Mouse (Mus musculus): ENCODE data around the gene Pdia4. TPM values are rescaled to one million over a fixed set of nuclear protein-coding genes. Genes with fewer than 3 reads are reported as not detected.
"Not testable (repeated sequence)": the region's sequence is repeated elsewhere in the genome, so short reads cannot be mapped to it uniquely, and the experiment has no call there.

The Pdia4 gene
- polyA plus RNA-seq, 3 experiments from 2014 or later: 141 to 180 (median 169) TPM

- ATAC-seq: no peak
Observed at GRCm38 (mm10) chr6:47810181-47810580, 3.0 kb downstream of the Pdia4 start.

- no peak for ATAC-seq
Observed at GRCm38 (mm10) chr6:47809053-47809452, 4.2 kb downstream of the Pdia4 start.

- no peak for ATAC-seq
Observed at GRCm38 (mm10) chr6:47808545-47808944, 4.7 kb downstream of the Pdia4 start.

- no peak for ATAC-seq
Observed at GRCm38 (mm10) chr6:47807419-47807818, 5.8 kb downstream of the Pdia4 start.

- no peak for ATAC-seq
Observed at GRCm38 (mm10) chr6:47805520-47805919, 7.7 kb downstream of the Pdia4 start.

GRCm38 (mm10) chr6:47799079-47799478 is 14.2 kb downstream of the Pdia4 start:
- peak; percentile 92 for ATAC-seq

- no peak for ATAC-seq
Observed at GRCm38 (mm10) chr6:47794106-47794830, 19.0 kb downstream of the Pdia4 start.

- ATAC-seq: no peak
Observed at GRCm38 (mm10) chr6:47793284-47793683, 19.9 kb downstream of the Pdia4 start.

GRCm38 (mm10) chr6:47792533-47792932 is 20.7 kb downstream of the Pdia4 start:
- ATAC-seq: no peak

- ATAC-seq: no peak
Observed at GRCm38 (mm10) chr6:47790745-47791144, 22.5 kb downstream of the Pdia4 start.

- no peak for ATAC-seq
Observed at GRCm38 (mm10) chr6:47788821-47789220, 24.4 kb downstream of the Pdia4 start.

GRCm38 (mm10) chr6:47787941-47788736 is 25.1 kb downstream of the Pdia4 start:
- ATAC-seq: peak; percentile 84

GRCm38 (mm10) chr6:47784707-47785412 is 28.4 kb downstream of the Pdia4 start:
- ATAC-seq: no peak

- ATAC-seq: peak; percentile 30
Observed at GRCm38 (mm10) chr6:47781091-47781968, 31.9 kb downstream of the Pdia4 start.

- peak; percentile 19 for ATAC-seq
Observed at GRCm38 (mm10) chr6:47780576-47781013, 32.6 kb downstream of the Pdia4 start.

GRCm38 (mm10) chr6:47771760-47772159 is 41.5 kb downstream of the Pdia4 start:
- ATAC-seq: peak; percentile 63

GRCm38 (mm10) chr6:47771113-47771512 is 42.1 kb downstream of the Pdia4 start:
- ATAC-seq: not testable (repeated sequence)

GRCm38 (mm10) chr6:47769861-47770260 is 43.4 kb downstream of the Pdia4 start:
- ATAC-seq: not testable (repeated sequence)

GRCm38 (mm10) chr6:47768520-47768919 is 44.7 kb downstream of the Pdia4 start:
- not testable (repeated sequence) for ATAC-seq

- ATAC-seq: peak; percentile 50
Observed at GRCm38 (mm10) chr6:47767355-47767754, 45.9 kb downstream of the Pdia4 start.

GRCm38 (mm10) chr6:47762686-47763085 is 50.5 kb downstream of the Pdia4 start:
- not testable (repeated sequence) for ATAC-seq

- not testable (repeated sequence) for ATAC-seq
Observed at GRCm38 (mm10) chr6:47759406-47759805, 53.8 kb downstream of the Pdia4 start.
